13 mouse cellular contexts compared by ENCODE assay signal in the genomic region with DNA sequence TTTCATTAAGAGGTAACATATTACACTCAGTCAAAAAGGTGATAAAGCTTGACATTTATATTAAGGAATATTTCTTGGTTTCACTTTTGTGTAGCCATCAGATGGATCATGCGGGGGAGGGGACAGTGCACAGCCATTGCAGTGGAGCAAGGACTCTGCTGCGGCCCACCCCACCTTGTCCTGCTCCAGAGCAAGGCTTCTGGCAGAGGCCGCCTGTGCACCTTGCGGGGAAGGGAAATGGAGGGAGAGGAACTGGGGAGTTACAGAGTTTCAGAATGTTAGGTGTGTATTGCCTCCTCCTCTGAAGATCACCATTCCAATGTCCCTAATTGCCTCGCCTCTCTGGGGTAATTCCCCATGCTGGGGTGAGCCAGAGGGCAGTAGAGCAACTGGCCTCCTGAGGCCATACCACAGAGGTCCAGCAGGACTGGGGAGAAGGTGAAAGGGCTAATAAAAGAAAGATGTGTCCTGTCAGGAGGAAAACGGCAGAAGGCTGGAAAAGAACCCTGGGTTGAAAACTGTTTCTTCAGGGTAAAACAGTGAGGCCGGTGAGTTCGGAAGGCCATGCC. TPM values are rescaled to one million over a fixed set of nuclear protein-coding genes. Genes with fewer than 3 reads are reported as not detected.
DNase-seq lines count a peak whose midpoint lies in the region; ATAC-seq lines count a peak whose summit lies in the region.
"Had no signal": no experiment of that assay in that cellular context is flagged by ENCODE, and none has a peak within 500 bp of the region (broad histone marks: within the 10 kb centered on the region; RNA-seq: fewer than 3 reads in every experiment).

No protein-coding gene starts in this region.

- no peaks in the 10 kb centered on the region for H3K9me3 ChIP-seq in neural tube, embryonic 15.5 days (replicated peaks)
- no peaks in the 10 kb centered on the region for H3K9me3 ChIP-seq in hindbrain, embryonic 11.5 days (ENCODE audit: control insufficient read depth, low read length)
- H3K9me3 ChIP-seq: lung, embryonic 15.5 days; midbrain, embryonic 12.5 days had no signal

- no peak overlapping the region for H3K4me3 ChIP-seq in neural tube, embryonic 15.5 days (replicated peaks)
- H3K4me3 ChIP-seq in hindbrain, embryonic 11.5 days (ENCODE audit: low read depth, low read length): no peak overlapping the region
- H3K4me3 ChIP-seq: lung, embryonic 15.5 days; midbrain, embryonic 12.5 days had no signal

- H3K36me3 ChIP-seq in neural tube, embryonic 15.5 days: no peaks in the 10 kb centered on the region
- H3K36me3 ChIP-seq in hindbrain, embryonic 11.5 days (ENCODE audit: control insufficient read depth, insufficient read depth, low read length): no peaks in the 10 kb centered on the region
- H3K36me3 ChIP-seq: lung, embryonic 15.5 days had no signal

- WGBS in neural tube, embryonic 15.5 days: 49% methylated on average over 8 of the region's 8 CpGs
- 41% methylated on average over 8 of the region's 8 CpGs for WGBS in hindbrain, embryonic 11.5 days

- H3K4me2 ChIP-seq in neural tube, embryonic 15.5 days: no peak overlapping the region
- no peak overlapping the region for H3K4me2 ChIP-seq in hindbrain, embryonic 11.5 days (replicated peaks; ENCODE audit: low read depth, low read length)
- H3K4me2 ChIP-seq: lung, embryonic 15.5 days; midbrain, embryonic 12.5 days had no signal

- no peak overlapping the region for H3K27ac ChIP-seq in neural tube, embryonic 15.5 days (replicated peaks)
- H3K27ac ChIP-seq in hindbrain, embryonic 11.5 days (ENCODE audit: low read depth, low read length): peak overlapping the region; percentile 39; the same call in 1 of the 2 replicates
- H3K27ac ChIP-seq: lung, embryonic 15.5 days; midbrain, embryonic 12.5 days had no signal

- DNase-seq in adrenal gland, postnatal 14 days: peak; percentile 59
- no peak for DNase-seq in adrenal gland, adult 18-20 months (ENCODE audit: low spot score in 2 of 2)
- peak; percentile 33 for DNase-seq in neural tube, embryonic 10.5 days (ENCODE audit: extremely low spot score, low spot score)
- no peak for DNase-seq in hindbrain, embryonic 11.5 days (ENCODE audit: low spot score)
- DNase-seq in frontal cortex, postnatal 14 days (ENCODE audit: low spot score in 2 of 2): no peak
- no peak for DNase-seq in B cell, adult 2 months
- DNase-seq: cerebellum, adult 9-10 months; kidney, adult 9 months; thymus, adult 18-20 months had no signal

- no peak overlapping the region for H3K9ac ChIP-seq in neural tube, embryonic 15.5 days (replicated peaks)
- no peak overlapping the region for H3K9ac ChIP-seq in hindbrain, embryonic 11.5 days (ENCODE audit: low read depth, low read length)
- H3K9ac ChIP-seq: lung, embryonic 15.5 days; midbrain, embryonic 12.5 days had no signal

- no peak for ATAC-seq in neural tube, embryonic 15.5 days (ENCODE audit: low FRiP score)
- no peak for ATAC-seq in hindbrain, embryonic 11.5 days (ENCODE audit: low FRiP score)
- no peak for ATAC-seq in erythroblast, adult 5-6 weeks (replicated peaks; ENCODE audit: low FRiP score, poor library complexity, severe bottlenecking)

- no peaks in the 10 kb centered on the region for H3K27me3 ChIP-seq in neural tube, embryonic 15.5 days (replicated peaks)
- no peaks in the 10 kb centered on the region for H3K27me3 ChIP-seq in hindbrain, embryonic 11.5 days (ENCODE audit: control insufficient read depth, insufficient read depth, low read length)
- H3K27me3 ChIP-seq: lung, embryonic 15.5 days had no signal

- peaks cover 23% of the 10 kb centered on the region for H3K4me1 ChIP-seq in neural tube, embryonic 15.5 days
- peaks cover 8% of the 10 kb centered on the region for H3K4me1 ChIP-seq in hindbrain, embryonic 11.5 days (replicated peaks; ENCODE audit: control insufficient read depth, insufficient read depth, low read length)

RNA-seq across cellular contexts. Expression of gene Skor1, which starts 47.4 kb away (rescaled TPM):
- total RNA-seq in adrenal gland, postnatal 14 days (2021): not detected in 2 replicates
- under 1 TPM; 0.06 to 0.10 TPM for total RNA-seq in adrenal gland, adult 18-20 months (2021)
- 12.2 and 18.7 TPM in 2 replicates for polyA plus RNA-seq in neural tube, embryonic 15.5 days (2015; fragmentation: Nextera tagmentation; extraction: Ambion mirVana)
- 6.6 and 7.4 TPM in 2 replicates for polyA plus RNA-seq in hindbrain, embryonic 11.5 days (2014; fragmentation: Nextera tagmentation; extraction: Ambion mirVana)
- total RNA-seq in erythroblast, adult 5-6 weeks (2015; ENCODE audit: low replicate concordance): not detected in 2 replicates
- not detected in 2 replicates for total RNA-seq in erythroblast, adult 5-6 weeks (2017; ENCODE audit: low replicate concordance)
- polyA plus RNA-seq: lung, embryonic 15.5 days had no signal

Comparison
In these comparisons a context has a peak if more than half of its experiments do, and no peak if none do; other contexts are left out.
1. DNase-seq: peak in adrenal gland, postnatal 14 days (single experiment) and neural tube, embryonic 10.5 days (single experiment); none in adrenal gland, adult 18-20 months (0 of 2), hindbrain, embryonic 11.5 days (single experiment), frontal cortex, postnatal 14 days (0 of 2) and B cell, adult 2 months (0 of 2).